Mouse (Mus musculus) mature B cell (primary cell): Measurements from ENCODE around the gene Pld5.

Experiments used
- in situ Hi-C: fragments of 300-500 bp; cut with MboI; formaldehyde crosslinking; loops from 2 replicates; pipeline ENCODE4 v1.14.3; 2019

Gene Pld5

DNA sequence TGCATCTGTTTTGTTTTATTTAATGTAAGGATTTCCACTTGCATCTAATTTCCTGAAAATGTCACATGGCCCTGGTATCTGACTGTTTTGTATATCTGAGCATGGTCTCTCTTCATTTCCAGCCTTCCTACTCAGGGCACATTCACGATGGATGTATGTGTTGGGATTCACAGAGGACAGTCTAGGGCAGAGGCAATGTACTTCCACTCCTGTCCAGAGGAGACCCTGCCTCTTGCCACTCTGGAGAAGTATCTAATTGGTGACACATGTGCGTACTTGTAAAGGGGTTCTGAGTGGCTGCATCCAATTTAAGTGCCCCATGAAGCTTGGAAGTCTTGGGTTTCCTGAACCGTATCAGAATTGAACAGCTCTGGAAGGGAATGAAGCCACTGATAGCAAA, 324.7 kb downstream of the Pld5 start:
- in situ Hi-C loops, result no loop called here

DNA sequence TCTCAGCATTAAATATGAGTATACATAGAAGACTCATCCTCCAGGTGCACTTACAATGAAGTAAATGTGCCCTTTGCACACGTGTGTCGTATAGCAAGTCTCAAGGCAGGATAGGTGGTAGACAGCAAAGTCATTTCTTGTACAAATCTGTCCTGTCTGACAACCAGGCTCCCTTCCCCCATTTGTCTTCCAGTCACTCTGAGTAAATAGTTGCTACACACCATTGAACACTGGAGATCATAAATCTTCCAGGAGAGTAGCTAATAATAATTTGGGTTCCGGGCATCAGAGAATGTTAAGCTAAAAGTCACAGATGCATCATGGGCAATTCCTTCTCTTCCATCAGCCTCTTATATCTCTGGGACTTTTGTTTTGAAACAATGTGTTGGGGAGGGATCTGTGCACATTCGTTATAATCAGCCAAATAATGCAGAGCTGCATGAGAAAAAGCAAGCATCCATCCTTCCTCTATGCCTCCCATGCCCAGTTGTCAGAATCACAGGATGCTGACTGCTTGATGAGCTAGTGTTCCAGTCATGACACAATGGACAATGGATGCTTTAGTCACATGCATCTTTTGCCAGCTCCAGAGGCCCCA, 328.3 kb downstream of the Pld5 start:
- in situ Hi-C loops, result no loop called here

DNA sequence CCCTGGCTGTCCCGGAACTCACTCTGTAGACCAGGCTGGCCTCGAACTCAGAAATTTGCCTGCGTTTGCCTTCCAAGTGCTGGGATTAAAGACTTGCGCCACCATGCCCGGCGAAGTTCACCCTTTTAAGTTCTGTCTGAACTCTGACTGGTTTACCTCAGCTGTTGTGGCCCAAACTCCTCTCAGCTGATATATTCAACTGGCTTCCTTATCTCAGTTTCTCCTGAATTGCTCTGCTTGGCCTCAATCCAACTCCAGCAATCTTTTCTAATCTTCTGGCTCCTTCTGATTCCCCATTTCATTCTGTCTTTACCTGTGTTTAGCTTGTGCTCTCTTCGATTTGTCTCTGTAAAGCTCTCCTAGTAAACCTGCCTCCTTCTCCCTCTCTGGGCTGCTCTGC, 331.9 kb downstream of the Pld5 start:
- in situ Hi-C loops, result no loop called here

DNA sequence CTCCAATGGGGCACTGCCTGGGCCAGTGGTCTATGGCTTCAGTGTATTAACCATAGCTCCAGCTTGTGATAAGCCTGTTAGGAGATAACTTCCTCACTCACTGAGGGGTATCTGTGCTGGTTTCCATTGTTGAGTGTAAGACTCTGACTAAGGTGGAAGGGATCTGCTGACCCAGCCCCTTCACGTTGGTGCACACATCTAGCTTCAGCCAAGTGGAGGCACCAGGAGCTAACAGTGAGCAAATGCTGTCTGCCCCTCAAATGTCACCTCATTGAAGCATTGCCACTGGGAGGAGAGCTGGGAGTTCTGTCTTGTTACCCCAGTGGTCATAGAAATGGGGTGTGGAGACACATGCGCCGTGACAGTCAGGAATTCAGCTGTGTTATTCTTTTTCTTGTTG, 336.4 kb downstream of the Pld5 start:
- in situ Hi-C loops, result no loop called here

DNA sequence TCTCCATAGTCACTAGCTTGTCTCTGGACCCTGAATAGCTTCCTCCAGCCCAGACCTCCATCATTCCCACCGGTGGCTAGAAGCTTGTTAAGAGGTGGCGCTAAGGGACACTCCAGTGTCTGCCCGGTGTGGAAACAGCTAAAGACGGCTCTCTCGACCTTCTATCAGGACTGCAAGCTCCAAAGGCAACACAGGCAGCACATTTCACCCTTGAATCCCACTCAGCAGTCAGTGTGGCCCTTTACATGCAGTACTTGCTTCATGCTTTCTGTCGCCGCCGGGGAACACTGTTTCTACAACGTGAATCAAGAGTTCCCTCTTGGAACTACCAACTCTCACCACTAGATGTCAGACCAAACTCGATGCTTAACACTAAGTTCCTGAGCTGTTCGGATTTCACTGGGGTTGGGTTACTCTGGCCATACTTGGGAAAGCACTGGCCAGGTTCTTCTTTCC, 338.8 kb downstream of the Pld5 start:
- in situ Hi-C loops, result no loop called here

DNA sequence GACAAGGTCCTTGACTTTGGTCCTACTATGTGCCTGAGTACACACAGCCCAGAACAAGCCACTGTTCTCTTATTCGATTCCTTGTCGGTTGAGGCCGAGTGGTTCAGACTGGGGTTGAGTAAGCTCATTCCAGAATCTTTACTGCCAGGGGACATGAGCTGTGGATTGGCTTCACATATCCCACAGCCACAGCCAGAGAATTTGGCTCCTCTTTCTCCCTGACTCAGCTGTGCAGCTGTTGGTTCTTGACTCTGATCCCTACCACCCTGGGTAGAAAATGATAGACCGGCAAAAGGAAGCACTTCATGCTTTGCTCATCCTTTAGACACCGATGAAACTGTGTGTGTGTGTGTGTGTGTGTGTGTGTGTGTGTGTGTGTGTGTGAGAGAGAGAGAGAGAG, 343.7 kb downstream of the Pld5 start:
- in situ Hi-C loops, result no loop called here

DNA sequence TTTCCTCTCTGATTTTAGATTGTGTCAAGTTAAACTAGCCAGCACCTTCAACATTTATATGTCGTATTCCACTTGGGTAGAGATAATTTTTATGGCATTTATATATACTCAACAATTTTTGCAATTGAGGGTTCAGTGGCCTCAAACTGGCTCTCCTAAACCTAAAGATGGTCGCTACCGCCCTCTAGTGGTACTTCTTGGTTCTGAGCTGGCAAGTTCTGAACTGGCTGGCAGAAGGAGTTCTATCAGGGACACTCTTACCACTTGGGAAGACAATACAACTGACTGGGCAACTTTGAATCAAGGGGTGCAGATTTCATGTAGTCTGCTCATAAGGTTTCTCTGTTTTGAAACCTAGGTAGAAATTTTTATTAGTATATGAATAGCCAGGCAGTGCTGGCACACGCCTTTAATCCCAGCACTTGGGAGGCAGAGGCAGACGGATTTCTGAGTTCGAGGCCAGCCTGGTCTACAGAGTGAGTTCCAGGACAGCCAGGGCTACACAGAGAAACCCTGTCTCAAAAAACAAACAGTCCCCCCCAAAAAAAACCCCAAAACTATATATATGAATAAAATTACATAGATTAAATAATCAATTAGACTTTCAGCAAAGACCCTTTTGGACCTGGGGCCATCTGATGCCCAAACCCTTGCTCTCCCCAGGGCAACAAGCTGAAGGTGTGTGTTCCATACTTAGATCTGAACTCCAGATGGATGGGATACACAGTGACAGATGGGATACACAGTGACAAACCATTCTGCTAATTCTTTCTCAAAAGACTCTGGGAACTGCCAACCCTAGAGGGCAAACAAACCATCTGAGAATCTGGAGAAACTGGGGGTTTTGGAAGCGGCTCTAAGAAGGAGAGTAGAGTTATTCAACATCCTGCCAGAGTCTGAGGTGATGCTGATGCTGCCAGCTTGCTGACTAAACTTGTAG, 351.0 kb downstream of the Pld5 start:
- in situ Hi-C loops, result loop anchor here (25.0 kb wide), 1 partner anchor 1337 kb away; no protein-coding TSS in a partner anchor

DNA sequence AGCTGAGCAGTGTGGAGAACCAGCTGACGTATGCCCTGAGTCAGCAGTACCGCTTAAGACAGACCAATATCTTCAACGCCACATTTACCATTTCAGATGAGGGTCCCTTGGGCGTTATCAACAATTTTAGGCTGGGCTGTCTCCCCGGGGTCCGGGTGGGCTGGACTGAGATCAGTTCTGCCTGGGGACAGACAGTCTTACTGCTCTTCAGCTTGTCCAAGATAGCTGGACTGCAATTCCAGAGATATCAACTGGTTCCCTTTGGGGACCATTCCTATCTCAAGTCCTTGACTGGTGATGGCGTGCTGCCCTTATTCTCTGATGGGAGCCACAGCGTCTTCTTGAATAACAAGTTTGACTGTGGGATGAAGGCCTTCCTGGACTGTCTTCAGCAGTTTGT, 354.0 kb downstream of the Pld5 start:
- in situ Hi-C loops, result loop anchor here (25.0 kb wide), 1 partner anchor 1334 kb away; no protein-coding TSS in a partner anchor

DNA sequence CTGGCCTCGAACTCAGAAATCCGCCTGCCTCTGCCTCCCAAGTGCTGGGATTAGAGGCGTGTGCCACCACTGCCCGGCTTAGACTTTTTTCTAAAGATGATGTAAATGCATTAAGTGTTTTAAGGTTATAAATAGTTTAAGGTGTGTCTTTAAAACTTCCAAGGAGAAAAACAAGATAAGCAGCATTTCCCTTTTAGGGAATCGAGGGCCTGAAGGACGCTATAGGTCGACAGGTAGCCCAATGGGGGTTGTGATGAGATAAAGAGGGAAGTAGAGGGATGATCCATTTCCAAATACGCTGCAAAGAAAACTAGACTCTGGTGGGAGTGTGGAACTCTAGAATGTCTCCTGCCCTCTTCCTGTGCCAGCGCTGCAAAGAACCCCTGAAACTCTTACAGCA, 355.1 kb downstream of the Pld5 start, which contains the start of gene Gm38100:
Gene Gm38100, plus strand, starts transcription at position 301 of the 400 bp plus-strand sequence.
- in situ Hi-C loops, result loop anchor here (25.0 kb wide), 1 partner anchor 1333 kb away; no protein-coding TSS in a partner anchor

DNA sequence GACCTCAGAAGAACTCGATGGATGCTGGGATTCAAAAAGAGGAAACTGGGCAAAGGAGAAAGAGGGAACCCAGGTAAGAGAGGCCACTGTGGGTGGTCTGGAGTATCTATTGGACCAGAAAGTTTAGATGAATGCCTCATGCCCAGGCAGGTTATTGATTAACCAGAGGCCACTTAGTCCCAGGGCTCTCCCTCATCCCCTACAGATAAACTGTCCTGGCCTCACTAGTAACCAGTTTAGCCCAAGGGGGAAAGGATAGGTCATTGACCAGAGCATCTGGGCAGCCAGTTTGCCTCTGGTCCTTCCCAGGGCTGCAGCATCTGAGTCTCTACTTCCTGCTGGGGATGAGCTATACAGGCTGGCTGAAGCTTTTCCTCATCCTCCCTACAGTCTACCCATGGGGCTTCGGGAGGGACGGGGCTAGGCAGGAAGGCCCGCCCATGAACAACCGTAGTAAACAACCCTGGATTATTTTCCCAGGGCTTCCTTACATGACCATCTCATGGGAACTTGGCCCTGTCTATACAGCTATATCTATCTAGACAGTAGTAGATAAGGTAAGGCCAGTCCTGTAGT, 361.3 kb downstream of the Pld5 start:
- in situ Hi-C loops, result loop anchor here (25.0 kb wide), 1 partner anchor 1327 kb away; no protein-coding TSS in a partner anchor
